Mouse (Mus musculus): ENCODE measurements around the gene Miga2.

Gene Miga2

GRCm38 (mm10) chr2:30363773-30364650, at the start of gene Miga2:
Gene Miga2, plus strand, starts transcription at chr2:30364233.
- DNase-seq (ENCODE audit: low spot score) = peak; percentile 95

GRCm38 (mm10) chr2:30316136-30316535, 47.9 kb upstream of the Miga2 start:
- DNase-seq (ENCODE audit: low spot score) = no peak

- no peak for DNase-seq (ENCODE audit: low spot score)
These were observed 47.1 kb upstream of the Miga2 start for GRCm38 (mm10) chr2:30316955-30317354.

GRCm38 (mm10) chr2:30319260-30319659, 44.8 kb upstream of the Miga2 start:
- no peak for DNase-seq (ENCODE audit: low spot score)

- no peak for DNase-seq (ENCODE audit: low spot score)
These were observed 40.9 kb upstream of the Miga2 start for GRCm38 (mm10) chr2:30323111-30323510.

- DNase-seq (ENCODE audit: low spot score) = no peak
These were observed 38.7 kb upstream of the Miga2 start for GRCm38 (mm10) chr2:30325296-30325695.

GRCm38 (mm10) chr2:30327276-30327675, 36.8 kb upstream of the Miga2 start:
- no peak for DNase-seq (ENCODE audit: low spot score)

- no peak for DNase-seq (ENCODE audit: low spot score)
These were observed 35.2 kb upstream of the Miga2 start for GRCm38 (mm10) chr2:30328791-30329190.

GRCm38 (mm10) chr2:30335324-30335723, 28.7 kb upstream of the Miga2 start:
- DNase-seq (ENCODE audit: low spot score) = no peak

GRCm38 (mm10) chr2:30336174-30336915, 27.7 kb upstream of the Miga2 start:
- no peak for DNase-seq (ENCODE audit: low spot score)

- DNase-seq (ENCODE audit: low spot score) = no peak
These were observed 26.9 kb upstream of the Miga2 start for GRCm38 (mm10) chr2:30337179-30337578.

GRCm38 (mm10) chr2:30342061-30342460, 22.0 kb upstream of the Miga2 start:
- no peak for DNase-seq (ENCODE audit: low spot score)

GRCm38 (mm10) chr2:30342544-30342943, 21.5 kb upstream of the Miga2 start:
- no peak for DNase-seq (ENCODE audit: low spot score)

GRCm38 (mm10) chr2:30343601-30344137, 20.4 kb upstream of the Miga2 start:
- no peak for DNase-seq (ENCODE audit: low spot score)

GRCm38 (mm10) chr2:30345971-30346676, 17.9 kb upstream of the Miga2 start:
- DNase-seq (ENCODE audit: low spot score) = no peak

- DNase-seq (ENCODE audit: low spot score) = no peak
These were observed 14.8 kb upstream of the Miga2 start for GRCm38 (mm10) chr2:30349196-30349595.

GRCm38 (mm10) chr2:30351149-30351548, 12.9 kb upstream of the Miga2 start:
- no peak for DNase-seq (ENCODE audit: low spot score)

- no peak for DNase-seq (ENCODE audit: low spot score)
These were observed 8.2 kb upstream of the Miga2 start for GRCm38 (mm10) chr2:30355861-30356260.

- no peak for DNase-seq (ENCODE audit: low spot score)
These were observed 7.8 kb upstream of the Miga2 start for GRCm38 (mm10) chr2:30356266-30356665.

- DNase-seq (ENCODE audit: low spot score) = no peak
These were observed 7.1 kb upstream of the Miga2 start for GRCm38 (mm10) chr2:30356906-30357305.

GRCm38 (mm10) chr2:30357552-30358510, 6.2 kb upstream of the Miga2 start:
- peak; percentile 56 for DNase-seq (ENCODE audit: low spot score)
